Mouse (Mus musculus): ENCODE data around the gene Mpg. TPM values are rescaled to one million over a fixed set of nuclear protein-coding genes. Genes with fewer than 3 reads are reported as not detected.

The Mpg gene
- polyA plus RNA-seq, 2 experiments: 9.9 to 17.0 TPM

DNA sequence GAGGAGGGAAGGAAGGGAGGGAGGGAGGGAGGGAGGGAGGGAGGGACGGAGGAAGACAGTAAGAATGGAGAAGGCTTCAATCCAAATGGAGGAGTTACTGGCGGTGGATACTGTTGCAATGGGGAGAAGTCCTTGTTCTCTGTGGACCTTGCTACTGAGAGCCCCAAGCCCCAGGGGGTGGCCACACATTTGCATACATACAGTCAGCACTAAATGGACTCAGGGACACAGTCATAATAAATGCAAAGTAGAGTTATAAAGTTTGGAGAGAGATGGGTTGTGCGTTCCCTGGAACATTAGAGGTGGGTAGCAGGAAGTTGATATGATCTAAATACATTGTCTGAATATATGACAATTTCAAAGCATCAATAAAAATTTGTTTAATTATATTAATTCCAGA lies 40.3 kb upstream of the Mpg start:
- no peak overlapping the region for H3K4me2 ChIP-seq (ENCODE audit: low read depth)
- H3K27ac ChIP-seq: no peak overlapping the region
- ATAC-seq (ENCODE audit: insufficient read depth) (no peak), DNase-seq (ENCODE audit: low read depth in 3 of 3, low spot score in 3 of 3) (no peak)
- no peaks in the 10 kb centered on the region for H3K9me3 ChIP-seq (ENCODE audit: control insufficient read depth, low read length)
- H3K4me1 ChIP-seq (replicated peaks; ENCODE audit: control insufficient read depth in 2 of 2, insufficient read depth in 2 of 2, low read length in 1 of 2): no peaks in the 10 kb centered on the region
- no peaks in the 10 kb centered on the region; the same call in 1 of the 2 replicates for H3K27me3 ChIP-seq (ENCODE audit: control insufficient read depth, insufficient read depth, low read length)
- H3K36me3 ChIP-seq (replicated peaks; ENCODE audit: control insufficient read depth, insufficient read depth, low read depth): no peaks in the 10 kb centered on the region
- no peak for TF ChIP-seq CTCF (IDR thresholded peaks at IDR 0.05; ENCODE audit: low read depth)
- TF ChIP-seq EP300 (IDR thresholded peaks at IDR 0.05; ENCODE audit: low read depth): no peak
- H3K9ac ChIP-seq (replicated peaks): no peak overlapping the region
- no peak overlapping the region for H3K4me3 ChIP-seq (ENCODE audit: insufficient read depth in 1 of 2, low read depth in 2 of 2, low read length in 2 of 2)
- WGBS (ENCODE audit: insufficient replicate concordance): 71% methylated on average over 3 of the region's 3 CpGs

DNA sequence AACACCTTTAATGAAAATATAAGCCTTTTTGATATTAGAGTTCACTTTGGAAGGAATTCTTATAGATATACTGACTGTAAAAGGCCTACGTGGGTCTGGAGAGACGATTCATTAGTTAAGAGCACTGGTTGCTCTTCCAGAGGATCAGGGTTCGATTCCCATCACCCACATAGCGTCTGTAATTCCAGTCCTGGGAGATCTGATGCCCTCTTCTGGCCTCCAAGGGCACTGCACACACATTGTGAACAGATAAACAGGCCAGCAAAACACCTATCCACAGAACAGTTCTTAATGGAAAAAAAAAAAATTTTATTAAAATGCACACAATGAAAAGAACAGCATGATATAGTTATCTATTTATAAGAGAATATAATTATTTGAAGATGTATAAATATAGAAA lies 39.0 kb upstream of the Mpg start:
- Histone ChIP-seq H3K27ac (no peak overlapping the region), H3K4me2 (ENCODE audit: low read depth) (no peak overlapping the region), H3K9ac (replicated peaks) (no peak overlapping the region), H3K36me3 (replicated peaks; ENCODE audit: control insufficient read depth, insufficient read depth, low read depth) (no peaks in the 10 kb centered on the region), H3K27me3 (ENCODE audit: control insufficient read depth, insufficient read depth, low read length) (no peaks in the 10 kb centered on the region; the same call in 1 of the 2 replicates), H3K9me3 (ENCODE audit: control insufficient read depth, low read length) (no peaks in the 10 kb centered on the region), H3K4me1 (replicated peaks; ENCODE audit: control insufficient read depth in 2 of 2, insufficient read depth in 2 of 2, low read length in 1 of 2) (no peaks in the 10 kb centered on the region), H3K4me3 (ENCODE audit: insufficient read depth in 1 of 2, low read depth in 2 of 2, low read length in 2 of 2) (no peak overlapping the region)
- no peak for ATAC-seq (ENCODE audit: insufficient read depth)
- TF ChIP-seq EP300 (IDR thresholded peaks at IDR 0.05; ENCODE audit: low read depth) (no peak), CTCF (IDR thresholded peaks at IDR 0.05; ENCODE audit: low read depth) (peak; percentile 56)
- no peak for DNase-seq (ENCODE audit: low read depth in 3 of 3, low spot score in 3 of 3)
- 65% methylated on average over 4 of the region's 4 CpGs for WGBS (ENCODE audit: insufficient replicate concordance)

DNA sequence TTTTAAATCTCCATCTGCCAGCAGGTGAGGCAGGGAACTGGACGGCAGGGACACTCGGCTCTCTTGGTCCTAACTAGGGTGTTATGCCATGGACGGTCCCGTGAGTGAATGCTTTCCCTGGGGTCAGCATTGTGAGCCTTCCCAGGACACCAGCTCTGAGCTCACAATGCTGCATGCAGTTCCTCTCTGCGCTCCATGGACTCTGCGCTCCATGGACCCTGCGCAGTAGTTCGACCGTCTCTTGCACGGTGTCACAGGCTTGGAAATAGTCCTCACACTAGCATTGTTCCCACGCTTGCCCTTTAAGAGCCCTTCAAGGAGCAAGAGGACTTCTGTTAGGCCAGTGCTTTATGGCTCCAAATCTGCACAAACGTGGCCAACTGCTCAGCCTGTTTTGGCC lies 37.4 kb upstream of the Mpg start:
- TF ChIP-seq CTCF (IDR thresholded peaks at IDR 0.05; ENCODE audit: low read depth): no peak
- no peak for TF ChIP-seq EP300 (IDR thresholded peaks at IDR 0.05; ENCODE audit: low read depth)
- H3K9me3 ChIP-seq (ENCODE audit: control insufficient read depth, low read length): no peaks in the 10 kb centered on the region
- H3K36me3 ChIP-seq (replicated peaks; ENCODE audit: control insufficient read depth, insufficient read depth, low read depth): no peaks in the 10 kb centered on the region
- whole genome bisulfite sequencing (ENCODE audit: insufficient replicate concordance): 76% methylated on average over 12 of the region's 12 CpGs
- no peaks in the 10 kb centered on the region; the same call in 1 of the 2 replicates for H3K27me3 ChIP-seq (ENCODE audit: control insufficient read depth, insufficient read depth, low read length)
- H3K9ac ChIP-seq (replicated peaks): no peak overlapping the region
- H3K27ac ChIP-seq: no peak overlapping the region
- no peak for DNase-seq (ENCODE audit: low read depth in 3 of 3, low spot score in 3 of 3)
- no peak overlapping the region for H3K4me2 ChIP-seq (ENCODE audit: low read depth)
- H3K4me3 ChIP-seq (ENCODE audit: insufficient read depth in 1 of 2, low read depth in 2 of 2, low read length in 2 of 2): no peak overlapping the region
- H3K4me1 ChIP-seq (replicated peaks; ENCODE audit: control insufficient read depth in 2 of 2, insufficient read depth in 2 of 2, low read length in 1 of 2): no peaks in the 10 kb centered on the region
- ATAC-seq (ENCODE audit: insufficient read depth): no peak

- Histone ChIP-seq H3K27ac (no peak overlapping the region), H3K27me3 (ENCODE audit: control insufficient read depth, insufficient read depth, low read length) (no peaks in the 10 kb centered on the region), H3K4me1 (replicated peaks; ENCODE audit: control insufficient read depth in 2 of 2, insufficient read depth in 2 of 2, low read length in 1 of 2) (no peaks in the 10 kb centered on the region), H3K9ac (replicated peaks) (no peak overlapping the region), H3K4me3 (ENCODE audit: insufficient read depth in 1 of 2, low read depth in 2 of 2, low read length in 2 of 2) (no peak overlapping the region), H3K4me2 (ENCODE audit: low read depth) (no peak overlapping the region), H3K9me3 (ENCODE audit: control insufficient read depth, low read length) (no peaks in the 10 kb centered on the region), H3K36me3 (replicated peaks; ENCODE audit: control insufficient read depth, insufficient read depth, low read depth) (no peaks in the 10 kb centered on the region)
- no peak for DNase-seq (ENCODE audit: low read depth in 3 of 3, low spot score in 3 of 3)
- ATAC-seq (ENCODE audit: insufficient read depth): no peak
- 68% methylated on average over 5 of the region's 5 CpGs for WGBS (ENCODE audit: insufficient replicate concordance)
- no peak for TF ChIP-seq CTCF (IDR thresholded peaks at IDR 0.05; ENCODE audit: low read depth)
- no peak for TF ChIP-seq EP300 (IDR thresholded peaks at IDR 0.05; ENCODE audit: low read depth)
These were observed 36.9 kb upstream of the Mpg start for GRCm38 (mm10) chr11:32189434-32189833.

GRCm38 (mm10) chr11:32190119-32190518 lies 36.2 kb upstream of the Mpg start:
- Histone ChIP-seq H3K4me1 (replicated peaks; ENCODE audit: control insufficient read depth in 2 of 2, insufficient read depth in 2 of 2, low read length in 1 of 2) (no peaks in the 10 kb centered on the region), H3K4me2 (ENCODE audit: low read depth) (no peak overlapping the region), H3K36me3 (replicated peaks; ENCODE audit: control insufficient read depth, insufficient read depth, low read depth) (no peaks in the 10 kb centered on the region), H3K27me3 (ENCODE audit: control insufficient read depth, insufficient read depth, low read length) (no peaks in the 10 kb centered on the region), H3K9me3 (ENCODE audit: control insufficient read depth, low read length) (no peaks in the 10 kb centered on the region), H3K4me3 (ENCODE audit: insufficient read depth in 1 of 2, low read depth in 2 of 2, low read length in 2 of 2) (no peak overlapping the region), H3K27ac (no peak overlapping the region), H3K9ac (replicated peaks) (no peak overlapping the region)
- no peak for TF ChIP-seq CTCF (IDR thresholded peaks at IDR 0.05; ENCODE audit: low read depth)
- no peak for TF ChIP-seq EP300 (IDR thresholded peaks at IDR 0.05; ENCODE audit: low read depth)
- ATAC-seq (ENCODE audit: insufficient read depth) (no peak), DNase-seq (ENCODE audit: low read depth in 3 of 3, low spot score in 3 of 3) (no peak)
- 81% methylated on average over 9 of the region's 9 CpGs for WGBS (ENCODE audit: insufficient replicate concordance)
